Mouse (Mus musculus) midbrain, embryonic 14.5 days (tissue): ENCODE data around the gene Atg2a. TPM values are rescaled to one million over a fixed set of nuclear protein-coding genes. Genes with fewer than 3 reads are reported as not detected.
"Not testable (repeated sequence)": the region's sequence is repeated elsewhere in the genome, so short reads cannot be mapped to it uniquely, and the experiment has no call there.

Experiments used
- ATAC-seq: fragments of 200-750 bp; cut with Nextera tagmentation; 2 replicates; pipeline ENCODE4 v1.8.0; 2017; ENCODE audit warnings: moderate number of reproducible peaks, moderate library complexity; ENCODE audit not compliant: low FRiP score, low TSS enrichment
- DNase-seq: peaks from one replicate; pipeline ENCODE4 v3.0.0-alpha.2; 2015
- H3K27ac ChIP-seq: fragments of 300-500 bp; sonication (generic); replicated peaks from 2 replicates; pipeline ENCODE4 v1.5.1; 2014; ENCODE audit warnings: mild to moderate bottlenecking, low read depth, low read length, moderate library complexity
- H3K27me3 ChIP-seq: fragments of 300-500 bp; sonication (generic); 2 replicates; pipeline ENCODE4 v1.6.1; 2014; ENCODE audit warnings: low read length, control low read depth, mixed read lengths; ENCODE audit not compliant: control insufficient read depth, insufficient read depth
- H3K36me3 ChIP-seq: fragments of 300-500 bp; sonication (generic); 2 replicates; pipeline ENCODE4 v1.6.1; 2014; ENCODE audit warnings: low read length, control low read depth; ENCODE audit not compliant: control insufficient read depth, insufficient read depth
- H3K4me1 ChIP-seq: fragments of 300-500 bp; sonication (generic); 2 replicates; pipeline ENCODE4 v1.6.1; 2014; ENCODE audit warnings: mild to moderate bottlenecking, antibody characterized with exemption, low read length, control low read depth; ENCODE audit not compliant: control insufficient read depth, insufficient read depth
- H3K4me2 ChIP-seq: fragments of 300-500 bp; sonication (generic); 2 replicates; pipeline ENCODE4 v1.6.1; 2014; ENCODE audit warnings: mild to moderate bottlenecking, low read length, moderate library complexity
- H3K4me3 ChIP-seq: fragments of 300-500 bp; sonication (generic); replicated peaks from 2 replicates; pipeline ENCODE4 v1.5.1; 2014; ENCODE audit warnings: low read depth, low read length
- H3K9ac ChIP-seq: fragments of 300-500 bp; sonication (generic); replicated peaks from 2 replicates; pipeline ENCODE4 v1.6.1; 2014; ENCODE audit warnings: mild to moderate bottlenecking, low read length, moderate library complexity
- H3K9me3 ChIP-seq: fragments of 300-500 bp; sonication (generic); 2 replicates; pipeline ENCODE4 v1.6.1; 2016; ENCODE audit warnings: low read length, control low read depth, mixed read lengths; ENCODE audit not compliant: control insufficient read depth
- WGBS: fragments of 180-500 bp; shearing (Covaris S2); extraction: QIAGEN DNeasy Blood & Tissue Kit; methylation state at CpG from one replicate; pipeline ENCODE4 v1.1.7; 2014; 5-methylcytosine and 5-hydroxymethylcytosine counted together
- polyA plus RNA-seq: library from polyadenylated mRNA; unstranded; fragments of >200 nt; fragmentation: Nextera tagmentation; extraction: Ambion mirVana; gene quantifications from 2 replicates; pipeline ENCODE4 v1.2.1, GENCODE M21; 2014

Gene Atg2a
- polyA plus RNA-seq, 1 experiment from 2014 or later: 15.4 TPM

GRCm38 (mm10) chr19:6284502-6284901 is 43.0 kb downstream of the Atg2a start:
- WGBS: 93% methylated on average over 12 of the region's 12 CpGs
- ATAC-seq: no peak
- peaks cover 6% of the 10 kb centered on the region for H3K4me1 ChIP-seq

GRCm38 (mm10) chr19:6285226-6285625 is 43.8 kb downstream of the Atg2a start:
- WGBS: 89% methylated on average over 8 of the region's 8 CpGs
- H3K36me3 ChIP-seq: peaks cover 79% of the 10 kb centered on the region
- no peak overlapping the region for H3K4me3 ChIP-seq
- ATAC-seq (no peak), DNase-seq (no peak)
- H3K27me3 ChIP-seq: no peaks in the 10 kb centered on the region
- H3K9ac ChIP-seq: no peak overlapping the region
- H3K4me1 ChIP-seq: no peaks in the 10 kb centered on the region
- no peaks in the 10 kb centered on the region for H3K9me3 ChIP-seq
- no peak overlapping the region for H3K27ac ChIP-seq
- no peak overlapping the region for H3K4me2 ChIP-seq

More at GRCm38 (mm10) chr19:6284502-6284901, 43.0 kb downstream of the Atg2a start:
- DNase-seq: no peak
- H3K9ac ChIP-seq: no peak overlapping the region
- H3K4me2 ChIP-seq: no peak overlapping the region
- H3K27ac ChIP-seq: no peak overlapping the region
- H3K36me3 ChIP-seq: peaks cover 80% of the 10 kb centered on the region
- no peaks in the 10 kb centered on the region for H3K9me3 ChIP-seq
- H3K4me3 ChIP-seq: no peak overlapping the region
- H3K27me3 ChIP-seq: no peaks in the 10 kb centered on the region

GRCm38 (mm10) chr19:6285632-6286433 is 44.4 kb downstream of the Atg2a start:
- no peak overlapping the region for H3K9ac ChIP-seq
- peaks cover 77% of the 10 kb centered on the region for H3K36me3 ChIP-seq
- no peaks in the 10 kb centered on the region for H3K4me1 ChIP-seq
- ATAC-seq (no peak), DNase-seq (no peak)
- H3K27me3 ChIP-seq: no peaks in the 10 kb centered on the region
- no peak overlapping the region for H3K27ac ChIP-seq
- no peak overlapping the region for H3K4me3 ChIP-seq
- H3K4me2 ChIP-seq: no peak overlapping the region
- no peaks in the 10 kb centered on the region for H3K9me3 ChIP-seq
- 89% methylated on average over 7 of the region's 7 CpGs for WGBS

GRCm38 (mm10) chr19:6286434-6287401 is 45.2 kb downstream of the Atg2a start:
- H3K27me3 ChIP-seq: no peaks in the 10 kb centered on the region
- H3K27ac ChIP-seq: no peak overlapping the region
- no peaks in the 10 kb centered on the region for H3K4me1 ChIP-seq
- no peak overlapping the region for H3K4me2 ChIP-seq
- H3K4me3 ChIP-seq: no peak overlapping the region
- DNase-seq: no peak
- no peaks in the 10 kb centered on the region for H3K9me3 ChIP-seq
- ATAC-seq: no peak
- 88% methylated on average over 19 of the region's 19 CpGs for WGBS
- peaks cover 74% of the 10 kb centered on the region for H3K36me3 ChIP-seq
- H3K9ac ChIP-seq: no peak overlapping the region

- Histone ChIP-seq H3K4me1 (no peaks in the 10 kb centered on the region), H3K27ac (no peak overlapping the region), H3K9me3 (no peaks in the 10 kb centered on the region), H3K4me2 (no peak overlapping the region), H3K9ac (no peak overlapping the region), H3K4me3 (no peak overlapping the region), H3K36me3 (peaks cover 68% of the 10 kb centered on the region), H3K27me3 (no peaks in the 10 kb centered on the region)
- DNase-seq: no peak
- ATAC-seq: no peak
- WGBS: 84% methylated on average over 13 of the region's 13 CpGs
Measured at GRCm38 (mm10) chr19:6288236-6288894, 46.9 kb downstream of the Atg2a start.

GRCm38 (mm10) chr19:6289696-6290238 is 48.3 kb downstream of the Atg2a start:
- no peaks in the 10 kb centered on the region for H3K27me3 ChIP-seq
- H3K36me3 ChIP-seq: peaks cover 69% of the 10 kb centered on the region
- no peak overlapping the region for H3K9ac ChIP-seq
- H3K9me3 ChIP-seq: no peaks in the 10 kb centered on the region
- H3K4me2 ChIP-seq: no peak overlapping the region
- WGBS: 95% methylated on average over 14 of the region's 14 CpGs
- DNase-seq: no peak
- H3K27ac ChIP-seq: no peak overlapping the region
- no peak for ATAC-seq
- no peaks in the 10 kb centered on the region for H3K4me1 ChIP-seq
- H3K4me3 ChIP-seq: no peak overlapping the region

GRCm38 (mm10) chr19:6290720-6291116 is 49.2 kb downstream of the Atg2a start:
- WGBS: 96% methylated on average over 5 of the region's 6 CpGs
- ATAC-seq, H3K4me3 ChIP-seq, DNase-seq, H3K27ac ChIP-seq, H3K4me2 ChIP-seq, H3K27me3 ChIP-seq, H3K4me1 ChIP-seq, H3K9ac ChIP-seq, H3K9me3 ChIP-seq: not testable (repeated sequence)
- peaks cover 69% of the 10 kb centered on the region for H3K36me3 ChIP-seq

GRCm38 (mm10) chr19:6291117-6291781 is 49.8 kb downstream of the Atg2a start:
- Histone ChIP-seq H3K9ac (no peak overlapping the region), H3K4me3 (no peak overlapping the region), H3K27ac (0 out of 2 replicates have a peak overlapping the region, but pooled peaks have one; percentile 2), H3K4me2 (no peak overlapping the region), H3K36me3 (peaks cover 69% of the 10 kb centered on the region), H3K4me1 (no peaks in the 10 kb centered on the region), H3K27me3 (no peaks in the 10 kb centered on the region), H3K9me3 (no peaks in the 10 kb centered on the region)
- DNase-seq: no peak
- ATAC-seq: no peak
- WGBS: 79% methylated on average over 10 of the region's 10 CpGs
